Mouse (Mus musculus) thymus, postnatal 0 days (tissue): ENCODE measurements around the gene Atf2. TPM values are rescaled to one million over a fixed set of nuclear protein-coding genes. Genes with fewer than 3 reads are reported as not detected.

Experiments used
- DNase-seq: peaks from one replicate; pipeline ENCODE4 v3.0.0-alpha.2; 2015; ENCODE audit warnings: low spot score
- polyA plus RNA-seq: library from polyadenylated mRNA; unstranded; fragments of >200 nt; fragmentation: Nextera tagmentation; extraction: Ambion mirVana; gene quantifications from 2 replicates; pipeline ENCODE4 v1.2.1, GENCODE M21; 2015

The Atf2 gene
- polyA plus RNA-seq, 1 experiment from 2014 or later = 46.6 TPM

DNA sequence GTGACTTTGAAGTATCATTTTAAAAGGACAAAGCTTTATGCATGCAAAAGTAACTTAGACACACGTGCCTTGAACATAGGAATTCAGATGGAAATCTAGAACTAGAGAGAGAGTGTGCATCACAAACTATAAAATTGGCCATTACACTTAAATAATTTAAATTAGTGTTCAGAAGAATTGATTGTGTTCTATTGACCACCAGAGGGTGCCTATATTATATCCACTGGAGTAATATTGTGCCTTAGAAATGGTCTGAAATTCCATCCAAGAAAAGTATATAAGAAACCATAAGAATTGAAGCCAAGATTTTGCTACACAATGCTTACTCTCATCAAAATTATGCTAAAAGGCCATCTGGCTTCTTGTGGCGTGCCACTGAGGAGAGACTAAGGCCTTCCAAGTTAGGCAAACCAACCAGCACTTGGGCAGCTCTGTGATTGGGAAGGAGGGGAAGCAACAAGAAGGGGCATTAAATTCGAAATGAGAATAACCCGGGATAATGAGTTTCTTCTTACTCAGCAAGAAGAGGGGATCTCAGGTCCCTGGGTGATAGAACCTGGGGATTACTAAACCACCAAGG lies 113.3 kb downstream of the Atf2 start:
- DNase-seq = no peak

DNA sequence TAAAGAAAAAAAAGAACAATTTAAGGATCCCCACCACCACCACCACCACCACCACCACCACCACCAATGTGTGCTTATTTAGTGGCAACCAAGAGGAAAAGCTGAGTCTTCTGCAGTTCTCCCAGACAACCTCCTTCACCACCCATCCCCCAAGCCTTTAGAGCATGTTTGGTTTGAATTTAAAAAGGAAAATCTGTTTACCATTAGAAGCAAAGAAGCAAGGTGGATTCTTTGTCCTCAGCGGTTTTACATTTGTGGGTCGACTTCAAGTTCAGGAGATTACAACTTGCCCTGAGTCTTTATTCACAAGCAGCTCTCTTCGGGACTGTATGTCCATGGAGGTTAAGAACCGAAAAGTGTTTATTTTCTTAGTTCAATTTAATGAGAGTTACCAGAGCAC lies 115.5 kb downstream of the Atf2 start:
- no peak for DNase-seq

DNA sequence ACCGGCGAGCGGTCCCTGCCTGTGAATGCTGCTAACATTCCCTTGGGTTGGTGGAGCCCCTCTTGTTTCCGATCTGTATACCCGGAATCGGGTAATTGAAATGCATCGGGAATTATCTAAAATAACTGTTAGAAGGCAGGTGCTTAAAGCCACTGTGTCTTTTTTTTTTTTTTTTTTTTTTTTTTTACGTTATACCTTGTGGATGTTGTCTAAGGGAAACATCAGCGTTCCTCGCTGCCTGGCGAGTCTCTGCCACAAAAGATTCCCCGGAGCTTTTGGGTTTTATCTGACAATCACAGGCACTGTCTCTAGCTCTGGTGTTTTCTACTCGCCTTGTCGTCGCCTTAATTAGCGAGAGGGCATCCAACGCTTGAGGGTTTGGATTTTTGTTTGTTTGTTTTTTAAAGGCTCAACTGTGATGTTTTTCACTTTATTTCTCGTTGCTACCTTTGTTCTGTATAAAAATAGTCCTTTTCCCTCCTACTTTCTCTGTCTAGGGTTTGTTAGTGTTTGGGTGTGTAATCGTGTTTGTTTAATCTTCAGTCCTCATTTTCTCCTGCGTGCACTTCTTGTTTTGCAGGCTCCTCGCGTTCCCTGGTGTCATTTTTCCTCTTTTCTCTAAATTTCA lies 116.6 kb downstream of the Atf2 start:
- DNase-seq = no peak

DNA sequence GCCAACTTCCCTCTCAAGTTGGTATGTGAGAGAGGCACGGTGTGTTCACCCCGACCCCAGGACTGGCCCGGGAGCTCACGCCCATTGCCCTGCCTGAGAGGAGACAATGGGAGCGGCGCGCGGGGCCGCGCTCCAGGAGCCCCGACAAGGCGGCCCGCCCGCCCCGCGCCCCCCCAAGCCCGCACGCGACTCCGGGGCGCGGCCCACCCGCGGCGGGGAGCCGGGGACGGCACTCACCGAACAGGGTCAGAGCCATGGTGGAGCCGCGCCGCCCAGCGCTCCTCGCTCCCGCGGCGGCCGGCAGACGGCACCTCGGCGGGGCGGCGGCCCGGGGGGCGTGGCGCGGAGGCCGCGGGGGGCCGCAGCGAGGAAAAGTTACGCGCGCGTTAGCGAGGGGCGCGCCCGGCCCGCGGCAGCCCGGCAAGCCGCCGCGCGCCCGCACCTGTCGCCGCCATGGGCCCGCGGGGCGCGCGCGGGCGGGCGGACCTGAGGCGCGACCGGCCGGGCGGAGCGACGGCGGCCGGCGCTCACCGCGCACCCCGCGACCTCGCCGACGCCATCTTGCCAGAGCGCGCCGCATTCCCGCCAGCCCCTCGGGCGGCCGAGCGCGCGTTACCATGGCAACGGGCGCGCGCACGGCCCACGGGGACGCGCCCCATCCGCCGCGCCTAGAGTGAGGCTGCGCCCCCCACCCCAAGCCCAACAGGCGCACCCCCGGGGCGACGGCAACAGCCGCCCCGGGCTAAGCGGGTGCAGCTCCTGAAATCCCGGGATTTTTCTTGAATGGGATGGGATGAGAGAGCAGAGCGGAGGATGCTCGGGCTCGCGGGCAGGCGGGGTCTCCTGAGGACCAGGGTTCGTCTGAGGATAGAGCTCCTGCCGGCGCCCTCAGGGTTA lies 117.4 kb downstream of the Atf2 start, which contains the start of gene Chn1:
Gene Chn1, minus strand, starts transcription at position 561 of the 897 bp plus-strand sequence.
- DNase-seq = peak; percentile 51

DNA sequence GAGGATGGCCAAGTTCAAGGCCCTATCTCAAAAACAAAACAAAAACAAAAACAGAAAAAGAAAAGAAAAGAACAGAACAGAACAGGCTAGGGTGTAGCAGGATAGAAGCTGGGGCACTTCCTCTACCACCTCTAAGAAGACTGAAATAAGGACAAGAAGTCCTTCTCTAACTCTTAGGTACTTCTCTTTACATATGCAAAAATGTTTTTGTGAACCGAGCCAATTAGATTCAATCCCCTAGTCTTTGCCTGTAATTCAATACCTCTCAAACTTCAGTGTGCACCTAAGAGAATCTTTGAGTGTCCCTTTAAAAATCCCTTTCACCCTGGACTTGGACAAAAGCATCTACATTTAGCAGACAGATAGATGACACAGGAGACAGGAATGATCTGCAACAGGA lies 119.5 kb downstream of the Atf2 start:
- DNase-seq = no peak

DNA sequence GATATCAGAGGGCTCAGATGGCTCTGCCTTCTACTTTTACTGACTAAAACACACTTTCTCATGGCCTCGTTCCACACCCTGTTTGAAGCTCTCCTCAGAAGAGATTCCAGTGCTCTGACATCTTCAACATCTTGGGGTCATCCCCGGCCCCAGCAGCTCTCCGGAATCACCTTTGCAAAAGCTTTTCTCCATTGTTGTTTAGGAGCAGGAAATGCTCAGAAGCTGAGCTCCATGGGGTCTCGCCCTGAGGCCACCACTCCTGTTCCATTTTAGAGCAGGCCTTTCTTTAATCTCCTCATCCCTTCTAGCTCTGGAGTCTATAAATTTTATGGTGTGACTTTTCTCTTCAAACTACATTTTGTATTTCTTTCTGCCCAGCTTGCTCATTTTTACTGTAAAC lies 123.8 kb downstream of the Atf2 start:
- no peak for DNase-seq

Other genes with a start within 250 kb of the Atf2 start
- gene Chn1, start 117.3 kb downstream of the Atf2 start, polyA plus RNA-seq = 1.2 and 1.7 TPM in 2 replicates
- 1,407 and 1,410 TPM in 2 replicates for gene Atp5g3, start 18.7 kb upstream of the Atf2 start, polyA plus RNA-seq